Mouse (Mus musculus): ENCODE measurements around the gene Hoxd12.

The Hoxd12 gene

GRCm38 (mm10) chr2:74666411-74666810, 8.4 kb upstream of the Hoxd12 start:
- DNase-seq: no peak

GRCm38 (mm10) chr2:74667191-74667841, 7.5 kb upstream of the Hoxd12 start:
- DNase-seq: no peak

- DNase-seq: no peak
Measured at GRCm38 (mm10) chr2:74667842-74668357, 6.9 kb upstream of the Hoxd12 start, which contains the start of gene Hoxd13. Gene Hoxd13 (plus strand): TSS chr2:74668310.

- no peak for DNase-seq
Measured at GRCm38 (mm10) chr2:74668370-74669229, 6.2 kb upstream of the Hoxd12 start.

- no peak for DNase-seq
Measured at GRCm38 (mm10) chr2:74669230-74669578, 5.6 kb upstream of the Hoxd12 start.

GRCm38 (mm10) chr2:74669650-74670235, 5.1 kb upstream of the Hoxd12 start:
- no peak for DNase-seq

GRCm38 (mm10) chr2:74670632-74671188, 4.1 kb upstream of the Hoxd12 start:
- DNase-seq: no peak

- no peak for DNase-seq
Measured at GRCm38 (mm10) chr2:74671847-74672246, 3.0 kb upstream of the Hoxd12 start.

- peak; percentile 29 to 48 for DNase-seq
Measured at GRCm38 (mm10) chr2:74672481-74673362, 2.1 kb upstream of the Hoxd12 start.

GRCm38 (mm10) chr2:74673835-74674425, 883 bp upstream of the Hoxd12 start:
- no peak for DNase-seq

GRCm38 (mm10) chr2:74675666-74676282, 961 bp downstream of the Hoxd12 start:
- no peak for DNase-seq

- DNase-seq: no peak
Measured at GRCm38 (mm10) chr2:74676376-74677052, 1.7 kb downstream of the Hoxd12 start.

- no peak for DNase-seq
Measured at GRCm38 (mm10) chr2:74677106-74677505, 2.3 kb downstream of the Hoxd12 start.

- no peak for DNase-seq
Measured at GRCm38 (mm10) chr2:74678891-74679595, 4.2 kb downstream of the Hoxd12 start, which contains the start of gene Hoxd11. Gene Hoxd11 (plus strand): TSS chr2:74679557.

GRCm38 (mm10) chr2:74679596-74679971, 4.8 kb downstream of the Hoxd12 start:
- DNase-seq: no peak

GRCm38 (mm10) chr2:74679980-74680379, 5.2 kb downstream of the Hoxd12 start:
- DNase-seq: no peak

- no peak for DNase-seq
Measured at GRCm38 (mm10) chr2:74680561-74681398, 6.0 kb downstream of the Hoxd12 start.

- DNase-seq: no peak
Measured at GRCm38 (mm10) chr2:74681594-74682531, 7.0 kb downstream of the Hoxd12 start.
